Mouse (Mus musculus) embryonic fibroblast, embryonic 13.5 days (primary cell): ENCODE measurements around the gene Gps1.

ENCODE experiments used
- CTCF ChIP-seq: IDR thresholded peaks from 2 replicates; pipeline ENCODE4 v1.5.1; 2011; ENCODE audit warnings: mild to moderate bottlenecking, control low read depth, low read length, moderate library complexity, borderline replicate concordance; ENCODE audit not compliant: insufficient read depth
- POLR2A ChIP-seq: IDR thresholded peaks from 2 replicates; pipeline ENCODE4 v1.6.1; 2011; ENCODE audit warnings: low read depth, mild to moderate bottlenecking, control low read depth, low read length, moderate library complexity

DNA sequence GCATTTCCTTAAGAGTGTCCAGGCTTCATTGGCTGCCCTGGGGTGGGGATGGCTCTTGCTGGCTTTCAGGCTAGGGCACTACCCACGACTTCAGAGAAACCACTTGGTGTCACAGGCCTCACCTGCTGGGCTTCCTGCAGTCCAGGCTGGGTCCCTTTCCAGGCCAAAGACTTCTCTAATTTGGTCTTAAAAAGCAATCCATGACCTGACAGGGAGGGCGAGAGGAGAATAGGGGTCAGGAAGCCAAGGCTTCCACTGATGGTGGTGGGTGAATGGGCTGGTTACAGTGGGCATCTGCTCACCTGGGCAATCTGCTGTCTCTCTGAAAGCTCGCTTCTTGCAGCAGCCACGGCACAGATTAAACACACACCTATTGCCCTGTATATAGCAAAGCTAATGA, 5.3 kb downstream of the Gps1 start:
- TF ChIP-seq CTCF (no peak), POLR2A (no peak)
